Mouse (Mus musculus): Measurements from ENCODE around the gene Slc26a5.

DNA sequence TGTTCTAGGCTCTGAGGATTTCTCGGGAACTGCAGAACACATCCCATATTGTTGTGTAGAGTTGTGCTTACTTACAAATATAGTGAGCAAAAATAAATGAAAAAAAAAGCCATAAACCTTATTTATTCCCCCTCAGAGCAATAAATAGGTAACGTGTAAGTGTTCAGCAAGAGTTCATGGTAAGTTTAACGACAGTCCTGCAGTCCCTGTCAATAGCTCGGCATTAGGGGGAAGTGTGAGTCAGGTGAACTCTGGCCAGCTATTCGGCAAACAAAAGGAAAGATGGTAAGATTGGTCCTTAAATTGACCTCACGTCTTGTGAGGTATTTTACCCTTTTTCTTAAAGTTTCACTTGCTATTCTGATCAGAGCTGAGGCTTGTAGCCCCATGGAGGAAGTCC lies 18.0 kb downstream of the Slc26a5 start:
- TF ChIP-seq CTCF (IDR thresholded peaks at IDR 0.05; ENCODE audit: low read depth, low read length) (no peak), POLR2A (IDR thresholded peaks at IDR 0.05; ENCODE audit: borderline replicate concordance, low read depth, low read length) (no peak)
